Mouse (Mus musculus) heart, postnatal 10 days (tissue): Measurements from ENCODE around the gene Exosc5. TPM values are rescaled to one million over a fixed set of nuclear protein-coding genes. Genes with fewer than 3 reads are reported as not detected.

ENCODE experiments used
- DNase-seq, 2 experiments: peaks; one replicate each; pipeline ENCODE4 v3.0.0; 2021
- intact Hi-C: fragments of 180-260 bp; cut with DNase I; formaldehyde crosslinking; loops from one replicate; pipeline ENCODE4 v1.15.1; 2025
- total RNA-seq, 2 experiments: library from RNA; stranded (reverse); gene quantifications; 2 replicates each; pipeline ENCODE4 v1.2.3; 2021

Gene Exosc5
- total RNA-seq, result 10 to 100 TPM; 17.9 to 20.6 TPM

- intact Hi-C loops, result loop anchor here (2.0 kb wide), 1 partner anchor 32 kb away; the partner anchor contains the start of gene B3gnt8
- DNase-seq, result peak; percentile 100
Observed at GRCm38 (mm10) chr7:25658657-25659472, at the start of gene Exosc5, which contains the start of gene Bckdha. Gene Exosc5 (plus strand): TSS chr7:25659164. Gene Bckdha (minus strand): TSS chr7:25658981.

DNA sequence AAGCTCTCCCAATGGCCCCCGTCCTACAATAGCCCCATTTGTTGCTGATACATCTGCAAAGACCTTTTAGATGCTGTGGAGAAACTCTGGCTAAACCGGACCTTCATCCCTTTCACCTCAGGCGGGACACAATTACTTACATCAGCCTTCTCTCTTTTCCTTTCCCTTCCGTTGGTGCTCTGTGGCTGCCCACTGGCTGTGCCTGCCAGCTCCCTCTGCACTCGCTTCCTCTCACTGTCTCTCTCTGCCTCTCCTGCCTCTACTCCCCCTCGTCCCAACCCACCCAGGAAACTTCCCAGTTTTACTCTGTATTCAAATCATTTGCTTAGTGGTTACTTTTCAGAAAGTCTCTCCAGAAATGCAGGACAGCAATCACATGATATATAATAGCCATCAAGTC is 48.9 kb upstream of the Exosc5 start:
- intact Hi-C loops, result no loop called here
- no peak for DNase-seq

- no peak for DNase-seq
- intact Hi-C loops, result no loop called here
Observed at GRCm38 (mm10) chr7:25611501-25611900, 47.5 kb upstream of the Exosc5 start.

GRCm38 (mm10) chr7:25614086-25614485 is 44.9 kb upstream of the Exosc5 start:
- intact Hi-C loops, result no loop called here
- no peak for DNase-seq

GRCm38 (mm10) chr7:25614831-25615705 is 43.9 kb upstream of the Exosc5 start:
- DNase-seq, result no peak
- intact Hi-C loops, result no loop called here

GRCm38 (mm10) chr7:25615706-25616011 is 43.3 kb upstream of the Exosc5 start, which contains the start of gene Erich4:
Gene Erich4 (minus strand): TSS chr7:25615892.
- no peak for DNase-seq
- intact Hi-C loops, result no loop called here

DNA sequence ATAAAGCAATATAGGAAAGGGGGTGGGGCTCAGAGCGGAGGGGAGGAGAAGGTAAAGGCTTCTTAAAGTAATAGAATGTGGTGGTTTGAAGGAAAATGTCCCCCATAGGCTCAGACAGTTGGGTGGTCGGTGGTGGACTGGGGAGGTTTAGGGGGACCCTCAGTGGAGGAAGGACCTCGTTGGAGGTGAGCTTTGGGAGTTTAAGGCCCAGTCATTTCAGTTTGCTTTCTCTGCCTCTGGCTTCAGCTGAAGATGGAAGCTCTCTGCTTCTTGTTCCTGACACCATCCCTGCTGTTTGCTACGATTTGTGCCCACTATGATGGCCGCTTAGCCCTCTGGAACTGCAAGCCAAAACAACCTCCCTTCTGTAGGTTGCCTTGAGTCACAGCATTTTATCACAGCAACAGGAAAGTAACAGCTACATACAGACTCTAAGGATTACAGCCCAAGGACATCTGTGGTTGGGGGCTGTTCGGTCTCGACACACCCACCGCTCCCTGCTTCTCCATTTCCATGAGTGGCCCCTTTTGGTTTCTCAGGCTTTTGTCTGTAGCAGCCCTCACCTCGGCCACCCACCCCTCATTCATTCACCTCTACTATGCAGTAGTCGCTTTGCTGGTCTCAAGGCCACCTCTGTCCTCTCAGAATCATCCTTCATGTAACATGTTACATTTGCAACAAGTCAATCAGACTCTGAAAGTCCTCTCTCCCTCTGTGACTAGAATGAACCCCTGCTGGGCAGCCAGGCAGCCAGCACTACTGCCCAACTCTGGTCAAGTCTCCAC is 41.4 kb upstream of the Exosc5 start:
- DNase-seq, result no peak

GRCm38 (mm10) chr7:25618865-25619721 is 39.9 kb upstream of the Exosc5 start, which contains the start of gene Dmac2:
Gene Dmac2 (plus strand): TSS chr7:25619414.
- intact Hi-C loops, result no loop called here
- peak; percentile 95 to 96 for DNase-seq

More for the DNA sequence above, 41.4 kb upstream of the Exosc5 start:
- intact Hi-C loops, result no loop called here

- no peak for DNase-seq
- intact Hi-C loops, result no loop called here
Observed at GRCm38 (mm10) chr7:25619722-25619991, 39.3 kb upstream of the Exosc5 start.

GRCm38 (mm10) chr7:25620101-25620500 is 38.9 kb upstream of the Exosc5 start:
- no peak for DNase-seq

GRCm38 (mm10) chr7:25620751-25621150 is 38.2 kb upstream of the Exosc5 start:
- intact Hi-C loops, result no loop called here
- no peak for DNase-seq

More at GRCm38 (mm10) chr7:25620101-25620500, 38.9 kb upstream of the Exosc5 start:
- intact Hi-C loops, result no loop called here

GRCm38 (mm10) chr7:25623857-25624370 is 35.0 kb upstream of the Exosc5 start:
- intact Hi-C loops, result no loop called here
- DNase-seq, result no peak

DNA sequence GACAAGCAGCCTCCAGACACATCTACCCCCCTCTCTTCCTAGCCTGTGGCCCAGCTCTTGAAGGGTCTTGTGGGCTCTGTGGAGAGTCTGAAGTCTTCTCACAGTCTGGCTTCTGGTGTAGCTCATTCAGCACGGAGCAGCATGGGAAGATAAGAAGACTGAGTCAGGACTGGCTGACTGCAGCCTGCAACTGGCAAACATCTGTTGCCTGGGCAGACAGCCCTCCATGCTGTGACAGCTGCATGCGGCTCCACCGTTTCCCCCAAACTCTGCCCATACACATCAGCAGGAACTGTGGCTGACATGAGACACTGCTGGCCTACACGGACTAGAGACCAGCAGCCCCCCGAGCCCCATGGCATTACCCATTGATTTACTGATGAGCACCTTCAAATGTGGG is 34.1 kb upstream of the Exosc5 start:
- peak; percentile 73 to 77 for DNase-seq
- intact Hi-C loops, result no loop called here

GRCm38 (mm10) chr7:25625594-25626250 is 33.2 kb upstream of the Exosc5 start:
- peak in 1 of 2 experiments; percentile 51 for DNase-seq
- intact Hi-C loops, result loop anchor here (2.0 kb wide), 1 partner anchor 33 kb away; the partner anchor contains the start of genes Bckdha and Exosc5

- DNase-seq, result peak; percentile 69 to 78
- intact Hi-C loops, result loop anchor here (2.0 kb wide), 1 partner anchor 32 kb away; the partner anchor contains the start of genes Bckdha and Exosc5
Observed at GRCm38 (mm10) chr7:25626509-25627430, 32.2 kb upstream of the Exosc5 start, which contains the start of gene B3gnt8. Gene B3gnt8 (plus strand): TSS chr7:25626654.

GRCm38 (mm10) chr7:25627431-25628322 is 31.3 kb upstream of the Exosc5 start:
- intact Hi-C loops, result loop anchor here (2.0 kb wide), 1 partner anchor 31 kb away; the partner anchor contains the start of genes Bckdha and Exosc5
- peak; percentile 74 to 76 for DNase-seq

DNA sequence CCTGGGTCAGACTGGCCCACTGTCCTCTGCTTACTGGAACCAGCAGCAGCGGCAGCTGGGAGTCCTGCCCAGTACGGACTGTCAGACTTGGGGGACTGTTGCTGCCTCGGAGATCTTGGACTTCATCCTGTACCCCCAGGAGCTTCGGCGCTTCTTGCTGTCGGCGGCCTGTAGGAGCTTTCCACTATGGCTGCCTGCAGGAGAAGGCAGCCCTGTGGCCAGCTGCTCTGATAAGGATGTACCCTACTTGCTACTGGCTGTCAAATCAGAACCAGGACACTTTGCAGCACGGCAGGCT is 30.7 kb upstream of the Exosc5 start:
- no peak for DNase-seq
- intact Hi-C loops, result no loop called here
